Mouse (Mus musculus) CH12.LX (cell line): Measurements from ENCODE around the gene Grik5. TPM values are rescaled to one million over a fixed set of nuclear protein-coding genes. Genes with fewer than 3 reads are reported as not detected.

Experiments used
- DNase-seq: peaks from one replicate; pipeline ENCODE4 v3.0.0-alpha.2; 2013; ENCODE audit errors: extremely low read depth
- H3K27ac ChIP-seq: 2 replicates; pipeline ENCODE4 v1.5.1; 2012; ENCODE audit warnings: low read depth, mild to moderate bottlenecking, control low read depth, moderate library complexity; ENCODE audit not compliant: insufficient read depth
- H3K27me3 ChIP-seq: replicated peaks from 2 replicates; pipeline ENCODE3; 2012; ENCODE audit warnings: inconsistent platforms
- H3K36me3 ChIP-seq, 2 experiments: replicated peaks in 1 of 2; 2 replicates each; pipeline versions ENCODE3 to v1.6.1; 2012; ENCODE audit warnings: inconsistent platforms in 1 of 2, low read length in 1 of 2, mild to moderate bottlenecking in 1 of 2, mixed read lengths in 1 of 2, moderate library complexity in 1 of 2; ENCODE audit not compliant: control insufficient read depth in 1 of 2, insufficient read depth in 1 of 2
- H3K4me1 ChIP-seq, 2 experiments: 2 replicates each; pipeline ENCODE4 v1.6.1; 2012; ENCODE audit warnings: inconsistent platforms in 1 of 2, moderate library complexity in 1 of 2; ENCODE audit not compliant: insufficient read depth in 2 of 2, control insufficient read depth in 1 of 2
- H3K4me2 ChIP-seq: 2 replicates; pipeline ENCODE4 v1.6.1; 2012; ENCODE audit warnings: low read depth, mild to moderate bottlenecking, control low read depth; ENCODE audit not compliant: poor library complexity, insufficient read depth, severe bottlenecking
- H3K4me3 ChIP-seq, 3 experiments: fragments of 150-350 bp in 1 of 3; sonication (generic) in 1 of 3; replicated peaks in 1 of 3; 2 replicates each; pipeline versions ENCODE3 to v1.5.1; 2011 to 2012; ENCODE audit warnings: low read depth in 2 of 3, low read length in 2 of 3, mild to moderate bottlenecking in 2 of 3, moderate library complexity in 2 of 3, control low read depth in 1 of 3, improper control_type of control experiment in 1 of 3, inconsistent platforms in 1 of 3, mixed read lengths in 1 of 3; ENCODE audit not compliant: poor library complexity in 1 of 3
- H3K79me2 ChIP-seq: replicated peaks from 2 replicates; pipeline ENCODE4 v1.6.1; 2012; ENCODE audit warnings: mild to moderate bottlenecking, moderate library complexity; ENCODE audit not compliant: control insufficient read depth, poor library complexity, insufficient read depth, severe bottlenecking; ENCODE audit errors: extremely low read depth
- H3K9ac ChIP-seq: 2 replicates; pipeline ENCODE4 v1.6.1; 2012; ENCODE audit warnings: low read depth, mild to moderate bottlenecking, control low read depth, moderate library complexity; ENCODE audit not compliant: insufficient read depth
- H3K9me3 ChIP-seq: replicated peaks from 2 replicates; pipeline ENCODE3; 2012; ENCODE audit warnings: low read length, inconsistent platforms, mixed read lengths
- BHLHE40 ChIP-seq: IDR thresholded peaks from 2 replicates; pipeline ENCODE4 v1.6.1; 2011; ENCODE audit warnings: mild to moderate bottlenecking, low read depth, low read length, improper control_type of control experiment
- CHD1 ChIP-seq: IDR thresholded peaks from 2 replicates; pipeline ENCODE4 v1.6.1; 2012; ENCODE audit warnings: low read depth, low read length, improper control_type of control experiment, inconsistent platforms
- CHD2 ChIP-seq: IDR thresholded peaks from 2 replicates; pipeline ENCODE4 v1.6.1; 2011; ENCODE audit warnings: low read length, improper control_type of control experiment
- CTCF ChIP-seq, 2 experiments: IDR thresholded peaks in 1 of 2; conservative IDR thresholded peaks in 1 of 2; 2 replicates each; pipeline ENCODE4 v1.5.1; 2011 to 2012; ENCODE audit warnings: low read depth in 2 of 2, low read length in 2 of 2, improper control_type of control experiment in 1 of 2, inconsistent platforms in 1 of 2, mild to moderate bottlenecking in 1 of 2, moderate library complexity in 1 of 2
- ELF1 ChIP-seq: IDR thresholded peaks from 2 replicates; pipeline ENCODE4 v1.6.1; 2014; ENCODE audit warnings: low read depth, mild to moderate bottlenecking, inconsistent platforms, low read length, improper control_type of control experiment
- EP300 ChIP-seq: IDR thresholded peaks from 2 replicates; pipeline ENCODE4 v1.6.1; 2011; ENCODE audit warnings: low read length, improper control_type of control experiment
- IRF4 ChIP-seq: IDR thresholded peaks from 2 replicates; pipeline ENCODE4 v1.6.1; 2014; ENCODE audit warnings: low read depth, mild to moderate bottlenecking, inconsistent platforms, low read length, improper control_type of control experiment
- KAT2A ChIP-seq: IDR thresholded peaks from 2 replicates; pipeline ENCODE4 v1.6.1; 2012; ENCODE audit warnings: low read length, improper control_type of control experiment, inconsistent platforms; ENCODE audit not compliant: insufficient replicate concordance
- MAFK ChIP-seq: IDR thresholded peaks from 2 replicates; pipeline ENCODE4 v1.6.1; 2011; ENCODE audit warnings: low read length, improper control_type of control experiment; ENCODE audit not compliant: insufficient replicate concordance
- MAZ ChIP-seq: IDR thresholded peaks from 2 replicates; pipeline ENCODE4 v1.6.1; 2012; ENCODE audit warnings: low read depth, mild to moderate bottlenecking, inconsistent platforms, low read length, improper control_type of control experiment, moderate library complexity
- MEF2A ChIP-seq: IDR thresholded peaks from 2 replicates; pipeline ENCODE4 v1.6.1; 2014; ENCODE audit warnings: low read depth, mild to moderate bottlenecking, inconsistent platforms, low read length, improper control_type of control experiment, borderline replicate concordance
- NELFE ChIP-seq: IDR thresholded peaks from 2 replicates; pipeline ENCODE4 v1.6.1; 2011; ENCODE audit warnings: low read depth, low read length, improper control_type of control experiment
- NRF1 ChIP-seq: IDR thresholded peaks from 2 replicates; pipeline ENCODE4 v1.6.1; 2014; ENCODE audit warnings: low read depth, mild to moderate bottlenecking, inconsistent platforms, low read length, improper control_type of control experiment, moderate library complexity
- PAX5 ChIP-seq: IDR thresholded peaks from 2 replicates; pipeline ENCODE4 v1.6.1; 2012; ENCODE audit warnings: low read length, inconsistent platforms, mixed read lengths
- RAD21 ChIP-seq: IDR thresholded peaks from 2 replicates; pipeline ENCODE4 v1.6.1; 2011; ENCODE audit warnings: low read depth, mild to moderate bottlenecking, low read length, improper control_type of control experiment, moderate library complexity
- SIN3A ChIP-seq: IDR thresholded peaks from 2 replicates; pipeline ENCODE4 v1.6.1; 2012; ENCODE audit warnings: low read length, improper control_type of control experiment, inconsistent platforms
- SMC3 ChIP-seq: IDR thresholded peaks from 2 replicates; pipeline ENCODE4 v1.6.1; 2011; ENCODE audit warnings: low read depth, low read length, improper control_type of control experiment
- UBTF ChIP-seq: IDR thresholded peaks from 2 replicates; pipeline ENCODE4 v1.6.1; 2012; ENCODE audit warnings: low read depth, mild to moderate bottlenecking, inconsistent platforms, low read length, improper control_type of control experiment, moderate library complexity
- USF1 ChIP-seq: IDR thresholded peaks from 2 replicates; pipeline ENCODE4 v1.6.1; 2014; ENCODE audit warnings: low read depth, mild to moderate bottlenecking, inconsistent platforms, low read length, improper control_type of control experiment
- USF2 ChIP-seq: conservative IDR thresholded peaks from 2 replicates; pipeline ENCODE4 v1.6.1; 2011; ENCODE audit warnings: low read depth, low read length, improper control_type of control experiment
- ZKSCAN1 ChIP-seq: IDR thresholded peaks from 2 replicates; pipeline ENCODE4 v1.6.1; 2012; ENCODE audit warnings: low read depth, inconsistent platforms, low read length, improper control_type of control experiment, borderline replicate concordance
- ZMIZ1 ChIP-seq: IDR thresholded peaks from 2 replicates; pipeline ENCODE4 v1.6.1; 2012; ENCODE audit warnings: low read depth, mild to moderate bottlenecking, inconsistent platforms, low read length, improper control_type of control experiment
- ZNF384 ChIP-seq: IDR thresholded peaks from 2 replicates; pipeline ENCODE4 v1.6.1; 2012; ENCODE audit warnings: low read depth, low read length, improper control_type of control experiment, inconsistent platforms
- dilution Hi-C: fragments of 300-500 bp; cut with MboI; formaldehyde crosslinking; loops from 2 replicates; pipeline ENCODE4 v1.14.3; 2020; ENCODE audit warnings: low sequenced_read_pairs; ENCODE audit not compliant: extremely low pct_unique_long_range_greater_than_20kb, extremely low pct_ligation_motif_present
- in situ Hi-C: fragments of 300-500 bp; cut with MboI; formaldehyde crosslinking; loops from 3 replicates; pipeline ENCODE4 v1.14.3; 2019; ENCODE audit warnings: low sequenced_read_pairs, low pct_ligation_motif_present, low pct_unique_long_range_greater_than_20kb, mixed read lengths
- polyA plus RNA-seq: library from polyadenylated mRNA; unstranded; fragments of >175 nt; gene quantifications from 2 replicates; pipeline ENCODE4 v1.2.1, GENCODE M21; 2012; ENCODE audit warnings: low read depth; ENCODE audit not compliant: insufficient read length
- total RNA-seq, 2 experiments: library from RNA; depleted of rRNA; stranded (reverse); fragments of 300-350 nt in 1 of 2; fragments of >200 nt in 1 of 2; gene quantifications; 2 replicates each; pipeline ENCODE4 v1.2.3; 2012 to 2014

Gene Grik5
- total and polyA plus RNA-seq, 3 experiments: 1.0 to 2.1 (median 1.5) TPM

DNA sequence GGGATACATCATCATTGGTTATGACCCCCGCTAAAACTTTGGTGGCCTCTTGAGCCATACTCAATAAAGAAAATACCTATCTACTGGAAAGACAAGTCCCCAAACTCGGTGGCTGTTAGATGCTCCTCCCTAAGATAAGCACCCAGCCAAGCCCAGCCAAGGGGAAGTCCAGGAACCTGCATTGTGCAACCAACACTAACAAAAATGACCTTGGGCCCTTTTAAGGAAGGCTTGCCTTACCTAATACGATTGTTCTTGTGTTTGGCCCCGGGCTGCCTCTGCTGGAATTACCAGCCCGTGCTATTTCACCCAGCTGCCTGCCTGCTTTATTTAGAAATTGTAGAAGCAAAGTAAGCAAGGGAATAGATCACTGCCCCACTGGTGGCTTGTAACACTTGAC lies 12.5 kb upstream of the Grik5 start:
- H3K79me2 ChIP-seq: peaks cover 3% of the 10 kb centered on the region
- no peaks in the 10 kb centered on the region for H3K9me3 ChIP-seq
- no peak overlapping the region for H3K9ac ChIP-seq
- H3K36me3 ChIP-seq: peaks cover 39 to 48% of the 10 kb centered on the region in 2 experiments
- no peak overlapping the region for H3K4me3 ChIP-seq
- no peak for DNase-seq
- TF ChIP-seq USF2 (no peak), CHD2 (no peak), CHD1 (no peak), SIN3A (no peak), ZMIZ1 (no peak), UBTF (no peak)
- H3K4me1 ChIP-seq: peaks cover 20 to 65% of the 10 kb centered on the region in 2 experiments
- H3K27ac ChIP-seq: peak overlapping the region; percentile 37; the same call in 1 of the 2 replicates
- in situ Hi-C loops: no loop called here
- H3K4me2 ChIP-seq: no peak overlapping the region
- dilution Hi-C loops: no loop called here
- no peaks in the 10 kb centered on the region for H3K27me3 ChIP-seq

- Histone ChIP-seq H3K4me3 (no peak overlapping the region), H3K4me2 (no peak overlapping the region), H3K36me3 (peaks cover 42 to 56% of the 10 kb centered on the region in 2 experiments), H3K27me3 (no peaks in the 10 kb centered on the region), H3K9me3 (no peaks in the 10 kb centered on the region), H3K27ac (no peak overlapping the region), H3K79me2 (peaks cover 24% of the 10 kb centered on the region), H3K4me1 (peaks cover 20 to 68% of the 10 kb centered on the region in 2 experiments), H3K9ac (no peak overlapping the region)
- no peak for TF ChIP-seq BHLHE40
- TF ChIP-seq NELFE: no peak
- peak; percentile 61 to 84 for TF ChIP-seq CTCF (conservative IDR thresholded peaks at IDR 0.05 in 1 of 2, IDR thresholded peaks at IDR 0.05 in 1 of 2; ENCODE audit: low read depth in 2 of 2, low read length in 2 of 2)
- TF ChIP-seq NRF1: no peak
- 0 out of 2 replicates have a peak, but pooled peaks have one; percentile 48 for TF ChIP-seq MAZ
- no peak for TF ChIP-seq EP300
- peak; percentile 66 for TF ChIP-seq SMC3
- no peak for TF ChIP-seq ZNF384
- TF ChIP-seq ZKSCAN1: no peak
- TF ChIP-seq MAFK: no peak
- no peak for TF ChIP-seq ZMIZ1
- TF ChIP-seq ELF1: no peak
- TF ChIP-seq USF1: no peak
- TF ChIP-seq PAX5: no peak
- TF ChIP-seq RAD21: peak; percentile 79
- no peak for TF ChIP-seq KAT2A
- no peak for TF ChIP-seq MEF2A
- peak; percentile 7; the same call in 1 of the 2 replicates for TF ChIP-seq IRF4
- dilution Hi-C loops (no loop called here), in situ Hi-C loops (no loop called here)
- peak; percentile 76 for DNase-seq
Measured at GRCm38 (mm10) chr7:25082510-25082909, 10.4 kb upstream of the Grik5 start.
